Mouse (Mus musculus): Measurements from ENCODE around the gene Adh6b. TPM values are rescaled to one million over a fixed set of nuclear protein-coding genes. Genes with fewer than 3 reads are reported as not detected.

Gene Adh6b
- polyA plus RNA-seq (2015; fragmentation: Nextera tagmentation; extraction: Ambion mirVana): 0.16 TPM in 2 replicates

GRCm38 (mm10) chr3:138341471-138341870, at the start of gene Adh6b:
Gene Adh6b (plus strand): TSS chr3:138341775.
- Histone ChIP-seq H3K4me1 (no peaks in the 10 kb centered on the region), H3K27ac (no peak within 1 kb of the TSS), H3K9ac (no peak within 1 kb of the TSS), H3K27me3 (no peaks in the 10 kb centered on the region), H3K36me3 (no peaks in the 10 kb centered on the region), H3K4me2 (no peak within 1 kb of the TSS), H3K4me3 (no peak within 1 kb of the TSS), H3K9me3 (no peaks in the 10 kb centered on the region)
- ATAC-seq (ENCODE audit: borderline replicate concordance, extremely low read depth, low FRiP score, low TSS enrichment): no peak
- WGBS: 71% methylated on average over 14 of the region's 14 CpGs

DNA sequence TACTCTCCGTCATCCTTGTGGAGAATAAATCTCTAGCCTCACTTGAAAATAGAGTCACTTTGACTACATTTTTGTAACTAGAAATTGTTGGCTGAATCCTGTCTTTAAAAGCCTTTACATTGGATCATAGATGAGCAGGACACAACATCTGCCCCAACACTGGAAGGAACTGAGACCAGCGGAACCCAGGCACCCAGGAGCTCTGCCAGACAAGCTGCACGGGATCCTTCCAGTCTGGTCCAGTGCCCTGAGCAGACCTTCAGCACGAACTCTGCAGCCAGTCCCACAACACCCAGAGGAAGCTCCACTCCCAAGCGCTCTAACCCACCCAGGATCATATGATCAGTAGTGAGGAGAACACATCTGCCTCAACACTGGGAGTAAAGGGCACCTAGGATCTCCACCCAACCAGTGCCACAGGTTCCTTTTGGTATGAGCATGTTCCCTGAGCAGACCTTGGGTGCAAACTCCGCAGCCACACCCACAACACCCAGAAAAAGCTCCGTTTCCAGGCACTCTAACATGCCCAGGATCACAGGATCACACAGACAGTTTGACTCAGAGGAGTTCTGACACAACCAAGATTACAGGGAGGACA, 48.2 kb upstream of the Adh6b start:
- Histone ChIP-seq H3K4me3 (no peak overlapping the region), H3K9ac (no peak overlapping the region), H3K27me3 (no peaks in the 10 kb centered on the region), H3K27ac (0 out of 2 replicates have a peak overlapping the region, but pooled peaks have one; percentile 51), H3K9me3 (peaks cover 9% of the 10 kb centered on the region; the same call in 1 of the 2 replicates), H3K36me3 (peaks cover 21% of the 10 kb centered on the region), H3K4me2 (no peak overlapping the region), H3K4me1 (no peaks in the 10 kb centered on the region)
- WGBS: 78% methylated on average over 7 of the region's 7 CpGs
- peak; percentile 51; the same call in 1 of the 2 replicates for ATAC-seq (ENCODE audit: borderline replicate concordance, extremely low read depth, low FRiP score, low TSS enrichment)

- H3K9ac ChIP-seq: no peak overlapping the region
- H3K27ac ChIP-seq: no peak overlapping the region
- H3K9me3 ChIP-seq: peaks cover 10% of the 10 kb centered on the region; the same call in 1 of the 2 replicates
- no peak for ATAC-seq (ENCODE audit: borderline replicate concordance, extremely low read depth, low FRiP score, low TSS enrichment)
- H3K36me3 ChIP-seq: no peaks in the 10 kb centered on the region
- H3K4me1 ChIP-seq: peaks cover 24% of the 10 kb centered on the region
- H3K4me3 ChIP-seq: no peak overlapping the region
- 89% methylated on average over 9 of the region's 9 CpGs for WGBS
- no peak overlapping the region for H3K4me2 ChIP-seq
- no peaks in the 10 kb centered on the region for H3K27me3 ChIP-seq
Observed at GRCm38 (mm10) chr3:138300130-138300529, 41.4 kb upstream of the Adh6b start.

- Histone ChIP-seq H3K4me3 (no peak overlapping the region), H3K9me3 (peaks cover 9% of the 10 kb centered on the region; the same call in 1 of the 2 replicates), H3K4me1 (peaks cover 47% of the 10 kb centered on the region), H3K9ac (no peak overlapping the region), H3K4me2 (no peak overlapping the region), H3K36me3 (no peaks in the 10 kb centered on the region), H3K27me3 (no peaks in the 10 kb centered on the region), H3K27ac (peak overlapping the region; percentile 83)
- peak; percentile 66; the same call in 1 of the 2 replicates for ATAC-seq (ENCODE audit: borderline replicate concordance, extremely low read depth, low FRiP score, low TSS enrichment)
- 35% methylated on average over 4 of the region's 4 CpGs for WGBS
Observed at GRCm38 (mm10) chr3:138302676-138303075, 38.9 kb upstream of the Adh6b start.

DNA sequence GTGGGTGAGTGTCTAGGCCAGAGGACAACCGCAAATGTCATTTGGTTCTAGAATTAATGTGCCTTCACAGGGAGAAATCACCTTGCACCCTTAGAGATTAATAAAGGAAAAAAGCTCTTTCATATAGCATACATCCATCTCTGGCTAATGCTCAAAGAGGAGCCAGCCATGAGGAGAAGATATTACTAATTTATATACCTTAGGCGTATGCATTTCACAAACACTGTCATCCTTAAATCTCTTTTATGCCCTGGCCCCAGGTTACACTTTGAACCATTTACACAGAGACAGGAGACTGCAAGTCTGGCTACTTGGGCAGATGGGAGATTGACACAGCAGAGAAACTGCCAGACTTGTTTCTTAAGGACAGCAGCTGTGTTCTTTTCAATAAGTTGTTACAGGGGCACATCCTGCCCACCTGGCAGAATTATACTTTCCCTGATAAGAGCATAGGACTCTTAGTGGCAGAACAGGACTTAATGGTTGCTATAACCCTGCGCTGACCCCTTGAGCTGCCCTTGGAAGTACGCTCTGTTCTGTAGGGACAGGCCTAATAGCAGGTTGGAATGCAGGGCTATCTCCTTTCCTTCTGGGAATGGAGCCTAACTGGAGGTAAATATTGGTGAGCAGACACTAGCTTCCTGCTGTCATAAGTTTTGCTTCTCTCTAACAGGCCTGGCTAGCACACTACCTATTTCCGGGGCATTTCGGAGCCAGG, 37.6 kb upstream of the Adh6b start:
- Histone ChIP-seq H3K4me2 (no peak overlapping the region), H3K36me3 (no peaks in the 10 kb centered on the region), H3K27ac (peak overlapping the region; percentile 83), H3K9ac (no peak overlapping the region), H3K27me3 (no peaks in the 10 kb centered on the region), H3K4me1 (peaks cover 54% of the 10 kb centered on the region), H3K4me3 (no peak overlapping the region), H3K9me3 (no peaks in the 10 kb centered on the region)
- ATAC-seq (ENCODE audit: borderline replicate concordance, extremely low read depth, low FRiP score, low TSS enrichment): no peak
- 50% methylated on average over 6 of the region's 6 CpGs for WGBS

DNA sequence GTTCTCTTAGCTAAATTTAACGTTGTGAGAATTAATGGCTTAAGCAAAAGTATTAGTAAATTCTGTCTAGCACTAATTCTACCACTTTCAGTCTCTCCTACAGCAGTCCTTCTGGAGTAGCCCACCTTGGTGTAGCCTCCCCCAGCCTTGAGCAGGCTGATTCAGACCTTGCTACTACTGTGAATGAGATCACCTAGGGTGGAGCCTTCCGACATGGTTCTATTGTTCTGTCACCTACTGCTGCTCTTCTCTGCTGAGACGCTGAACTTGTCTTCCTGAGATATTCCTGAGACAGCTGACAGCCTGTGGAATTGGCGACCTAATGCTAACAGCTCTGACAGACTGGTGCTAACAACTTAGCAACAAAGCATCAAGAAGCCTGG, 37.1 kb upstream of the Adh6b start:
- Histone ChIP-seq H3K4me2 (no peak overlapping the region), H3K4me1 (peaks cover 54% of the 10 kb centered on the region), H3K4me3 (no peak overlapping the region), H3K27me3 (no peaks in the 10 kb centered on the region), H3K36me3 (no peaks in the 10 kb centered on the region), H3K9ac (no peak overlapping the region), H3K9me3 (no peaks in the 10 kb centered on the region), H3K27ac (peak overlapping the region; percentile 83)
- 23% methylated on average over 4 of the region's 4 CpGs for WGBS
- no peak for ATAC-seq (ENCODE audit: borderline replicate concordance, extremely low read depth, low FRiP score, low TSS enrichment)

- no peaks in the 10 kb centered on the region for H3K36me3 ChIP-seq
- ATAC-seq (ENCODE audit: borderline replicate concordance, extremely low read depth, low FRiP score, low TSS enrichment): no peak
- no peak overlapping the region for H3K9ac ChIP-seq
- H3K9me3 ChIP-seq: no peaks in the 10 kb centered on the region
- no peaks in the 10 kb centered on the region for H3K27me3 ChIP-seq
- H3K4me3 ChIP-seq: no peak overlapping the region
- H3K27ac ChIP-seq: peak overlapping the region; percentile 83
- peak overlapping the region; percentile 39; the same call in 1 of the 2 replicates for H3K4me2 ChIP-seq
- 26% methylated on average over 10 of the region's 10 CpGs for WGBS
- peaks cover 54% of the 10 kb centered on the region for H3K4me1 ChIP-seq
Observed at GRCm38 (mm10) chr3:138305486-138306289, 35.9 kb upstream of the Adh6b start.

- no peaks in the 10 kb centered on the region for H3K27me3 ChIP-seq
- H3K36me3 ChIP-seq: no peaks in the 10 kb centered on the region
- H3K4me1 ChIP-seq: peaks cover 54% of the 10 kb centered on the region
- no peak overlapping the region for H3K9ac ChIP-seq
- H3K9me3 ChIP-seq: no peaks in the 10 kb centered on the region
- WGBS: 10% methylated on average over 8 of the region's 8 CpGs
- H3K4me3 ChIP-seq: no peak overlapping the region
- peak overlapping the region; percentile 83 for H3K27ac ChIP-seq
- peak overlapping the region; percentile 39; the same call in 1 of the 2 replicates for H3K4me2 ChIP-seq
- peak; percentile 83 for ATAC-seq (ENCODE audit: borderline replicate concordance, extremely low read depth, low FRiP score, low TSS enrichment)
Observed at GRCm38 (mm10) chr3:138306290-138306683, 35.3 kb upstream of the Adh6b start.

DNA sequence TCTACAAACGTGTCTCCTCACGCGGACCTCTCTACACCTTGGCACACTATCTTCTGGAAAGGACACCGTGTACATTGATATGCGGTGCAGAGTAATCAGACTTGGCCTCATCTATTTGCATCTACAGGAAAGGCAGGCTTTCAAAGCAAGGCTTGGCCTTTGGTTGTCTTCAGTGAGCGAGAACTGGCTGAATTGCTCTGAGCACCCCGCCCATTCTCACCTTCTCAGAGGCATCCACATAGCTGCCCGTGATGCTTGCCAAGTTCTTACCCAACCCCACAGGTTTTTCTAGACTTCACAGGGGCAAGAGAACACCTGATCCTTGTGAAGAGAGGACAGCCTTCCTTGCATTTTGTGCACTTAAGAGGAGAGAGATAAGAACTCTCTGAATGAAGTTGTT, 31.7 kb upstream of the Adh6b start:
- Histone ChIP-seq H3K27me3 (no peaks in the 10 kb centered on the region), H3K27ac (no peak overlapping the region; the same call in 1 of the 2 replicates), H3K4me1 (peaks cover 32% of the 10 kb centered on the region), H3K36me3 (no peaks in the 10 kb centered on the region), H3K9ac (no peak overlapping the region), H3K9me3 (no peaks in the 10 kb centered on the region), H3K4me2 (no peak overlapping the region), H3K4me3 (no peak overlapping the region)
- 76% methylated on average over 8 of the region's 8 CpGs for WGBS
- ATAC-seq (ENCODE audit: borderline replicate concordance, extremely low read depth, low FRiP score, low TSS enrichment): no peak

GRCm38 (mm10) chr3:138311015-138311414, 30.6 kb upstream of the Adh6b start:
- no peaks in the 10 kb centered on the region for H3K36me3 ChIP-seq
- no peak overlapping the region for H3K27ac ChIP-seq
- ATAC-seq (ENCODE audit: borderline replicate concordance, extremely low read depth, low FRiP score, low TSS enrichment): no peak
- H3K9me3 ChIP-seq: no peaks in the 10 kb centered on the region
- H3K9ac ChIP-seq: no peak overlapping the region
- no peak overlapping the region for H3K4me3 ChIP-seq
- H3K4me2 ChIP-seq: no peak overlapping the region
- H3K4me1 ChIP-seq: peaks cover 21% of the 10 kb centered on the region
- WGBS: 83% methylated on average over 6 of the region's 6 CpGs
- no peaks in the 10 kb centered on the region for H3K27me3 ChIP-seq

GRCm38 (mm10) chr3:138312965-138313364, 28.6 kb upstream of the Adh6b start, which contains the start of gene Adh6a:
Gene Adh6a (plus strand): TSS chr3:138313286.
- Histone ChIP-seq H3K9ac (no peak within 1 kb of the TSS), H3K27ac (no peak within 1 kb of the TSS), H3K9me3 (no peaks in the 10 kb centered on the region), H3K4me1 (peaks cover 6% of the 10 kb centered on the region; the same call in 1 of the 2 replicates), H3K36me3 (no peaks in the 10 kb centered on the region), H3K4me3 (no peak within 1 kb of the TSS), H3K27me3 (no peaks in the 10 kb centered on the region), H3K4me2 (no peak within 1 kb of the TSS)
- no peak for ATAC-seq (ENCODE audit: borderline replicate concordance, extremely low read depth, low FRiP score, low TSS enrichment)
- 88% methylated on average over 5 of the region's 5 CpGs for WGBS

Data from lung, embryonic 15.5 days (tissue).